Mouse (Mus musculus): ENCODE measurements around the gene Nt5c. TPM values are rescaled to one million over a fixed set of nuclear protein-coding genes. Genes with fewer than 3 reads are reported as not detected.

The Nt5c gene
- total and polyA plus RNA-seq, 2 experiments, result 32.6 to 39.2 TPM

DNA sequence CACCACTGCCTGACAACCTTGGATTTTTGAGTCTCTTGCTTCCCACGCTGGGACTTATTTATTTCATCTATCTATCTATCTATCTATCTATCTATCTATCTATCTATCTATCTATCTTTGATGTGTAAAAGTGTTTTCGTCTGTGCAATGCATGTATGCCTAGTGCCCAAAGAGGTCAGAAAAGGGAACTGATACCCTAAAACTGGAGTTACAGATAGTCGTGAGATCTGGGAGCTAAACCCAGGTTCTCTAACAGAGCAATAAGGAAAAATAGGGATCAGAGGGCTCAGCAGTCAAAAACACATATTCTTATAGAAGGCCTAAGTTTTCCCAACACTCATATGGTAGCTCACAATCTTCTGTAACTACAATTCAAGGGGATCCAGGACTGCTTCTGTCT lies 27.9 kb upstream of the Nt5c start:
- 88% methylated on average over 3 of the region's 3 CpGs for WGBS
- Histone ChIP-seq H3K4me1 (ENCODE audit: control insufficient read depth, insufficient read depth, low read length) (peaks cover 1% of the 10 kb centered on the region; the same call in 1 of the 2 replicates), H3K27ac (replicated peaks; ENCODE audit: insufficient read depth, low read depth, low read length) (no peak overlapping the region), H3K27me3 (ENCODE audit: control insufficient read depth, insufficient read depth, low read length) (no peaks in the 10 kb centered on the region), H3K79me2 (ENCODE audit: control insufficient read depth, insufficient read depth, low read length) (no peaks in the 10 kb centered on the region), H3K36me3 (ENCODE audit: control insufficient read depth, insufficient read depth, low read length) (peaks cover 13% of the 10 kb centered on the region), H3K9ac (ENCODE audit: low read depth, low read length) (no peak overlapping the region), H3K4me3 (ENCODE audit: insufficient read depth, low read depth, low read length) (no peak overlapping the region)
- no peak for DNase-seq (ENCODE audit: extremely low read depth, low read depth, low spot score)
- no peak for TF ChIP-seq CTCF (IDR thresholded peaks at IDR 0.05; ENCODE audit: low read depth, low read length)
- TF ChIP-seq POLR2A (IDR thresholded peaks at IDR 0.05; ENCODE audit: extremely low read depth, insufficient read depth, low read length), result no peak

DNA sequence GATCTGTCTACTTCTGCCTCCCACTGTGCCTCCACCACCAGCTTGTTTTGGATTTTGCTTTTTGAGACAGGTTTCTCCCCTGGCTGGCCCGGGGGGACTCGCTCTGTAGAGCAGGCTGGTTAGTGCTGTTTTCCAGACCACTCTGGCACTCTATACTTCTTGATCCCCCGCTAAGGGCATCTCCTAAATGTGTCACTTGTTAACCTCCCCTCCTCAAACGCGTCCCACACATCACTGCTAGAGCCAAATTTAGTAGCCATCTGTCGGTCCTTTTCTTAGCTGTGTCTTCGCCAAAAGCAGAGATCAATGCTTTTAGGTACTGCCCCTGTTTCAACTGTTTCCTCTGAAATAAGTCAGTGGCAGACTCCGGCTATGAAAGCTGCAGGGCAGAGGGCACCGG lies 27.0 kb upstream of the Nt5c start:
- Histone ChIP-seq H3K9ac (ENCODE audit: low read depth, low read length) (no peak overlapping the region), H3K79me2 (ENCODE audit: control insufficient read depth, insufficient read depth, low read length) (0 out of 2 replicates have a peak, but pooled peaks cover 3% of the 10 kb centered on the region), H3K36me3 (ENCODE audit: control insufficient read depth, insufficient read depth, low read length) (peaks cover 5% of the 10 kb centered on the region), H3K27me3 (ENCODE audit: control insufficient read depth, insufficient read depth, low read length) (no peaks in the 10 kb centered on the region), H3K27ac (replicated peaks; ENCODE audit: insufficient read depth, low read depth, low read length) (no peak overlapping the region), H3K4me3 (ENCODE audit: insufficient read depth, low read depth, low read length) (no peak overlapping the region), H3K4me1 (ENCODE audit: control insufficient read depth, insufficient read depth, low read length) (peaks cover 1% of the 10 kb centered on the region; the same call in 1 of the 2 replicates)
- no peak for DNase-seq (ENCODE audit: extremely low read depth, low read depth, low spot score)
- TF ChIP-seq POLR2A (IDR thresholded peaks at IDR 0.05; ENCODE audit: extremely low read depth, insufficient read depth, low read length), result no peak
- no peak for TF ChIP-seq CTCF (IDR thresholded peaks at IDR 0.05; ENCODE audit: low read depth, low read length)
- WGBS, result 52% methylated on average over 9 of the region's 9 CpGs

DNA sequence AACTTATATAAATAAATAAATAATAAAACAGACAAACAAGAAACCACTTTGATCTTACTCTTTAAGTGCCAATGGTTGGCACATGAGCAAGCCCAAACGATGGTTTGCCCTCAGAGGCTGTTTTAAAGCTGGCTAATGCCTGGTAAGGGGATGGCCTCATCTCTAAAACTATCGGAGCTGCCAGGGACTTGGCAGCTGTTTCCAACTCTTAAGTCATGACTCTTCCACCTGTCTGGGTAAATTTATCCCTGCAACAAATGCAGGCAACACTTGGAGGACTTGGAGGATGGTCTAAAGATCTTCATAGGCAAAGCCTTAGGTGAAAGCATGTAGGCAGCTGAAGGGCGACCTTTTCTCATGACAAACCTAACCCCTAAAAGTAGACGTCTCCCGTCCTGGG lies 25.3 kb upstream of the Nt5c start:
- no peak overlapping the region for H3K4me3 ChIP-seq (ENCODE audit: insufficient read depth, low read depth, low read length)
- no peak overlapping the region for H3K27ac ChIP-seq (replicated peaks; ENCODE audit: insufficient read depth, low read depth, low read length)
- 0 out of 2 replicates have a peak, but pooled peaks cover 3% of the 10 kb centered on the region for H3K79me2 ChIP-seq (ENCODE audit: control insufficient read depth, insufficient read depth, low read length)
- 72% methylated on average over 5 of the region's 5 CpGs for WGBS
- no peak overlapping the region for H3K9ac ChIP-seq (ENCODE audit: low read depth, low read length)
- H3K36me3 ChIP-seq (ENCODE audit: control insufficient read depth, insufficient read depth, low read length), result no peaks in the 10 kb centered on the region
- TF ChIP-seq CTCF (IDR thresholded peaks at IDR 0.05; ENCODE audit: low read depth, low read length), result no peak
- TF ChIP-seq POLR2A (IDR thresholded peaks at IDR 0.05; ENCODE audit: extremely low read depth, insufficient read depth, low read length), result no peak
- H3K4me1 ChIP-seq (ENCODE audit: control insufficient read depth, insufficient read depth, low read length), result peaks cover 4% of the 10 kb centered on the region; the same call in 1 of the 2 replicates
- DNase-seq (ENCODE audit: extremely low read depth, low read depth, low spot score), result no peak
- no peaks in the 10 kb centered on the region for H3K27me3 ChIP-seq (ENCODE audit: control insufficient read depth, insufficient read depth, low read length)

DNA sequence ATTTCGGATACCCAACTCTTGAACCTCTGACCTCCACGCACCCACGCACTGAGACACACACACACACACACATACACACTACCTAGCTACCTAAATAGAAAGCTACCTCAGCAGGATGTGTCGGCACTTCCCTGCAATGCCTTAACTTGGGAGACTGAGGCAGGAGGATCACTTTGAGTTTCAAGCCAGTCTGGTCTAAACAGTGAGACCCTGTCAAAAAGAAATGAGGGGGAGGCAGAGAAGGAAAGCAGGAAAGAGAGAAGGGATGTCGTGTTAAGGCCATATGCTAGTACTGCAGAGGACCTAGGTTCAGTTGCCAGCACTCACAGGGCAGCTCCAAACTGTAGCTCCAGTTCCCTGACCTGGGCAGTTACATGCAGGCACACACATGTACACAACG lies 23.4 kb upstream of the Nt5c start:
- Histone ChIP-seq H3K4me3 (ENCODE audit: insufficient read depth, low read depth, low read length) (no peak overlapping the region), H3K27ac (replicated peaks; ENCODE audit: insufficient read depth, low read depth, low read length) (no peak overlapping the region), H3K36me3 (ENCODE audit: control insufficient read depth, insufficient read depth, low read length) (no peaks in the 10 kb centered on the region), H3K27me3 (ENCODE audit: control insufficient read depth, insufficient read depth, low read length) (no peaks in the 10 kb centered on the region), H3K9ac (ENCODE audit: low read depth, low read length) (no peak overlapping the region), H3K79me2 (ENCODE audit: control insufficient read depth, insufficient read depth, low read length) (0 out of 2 replicates have a peak, but pooled peaks cover 3% of the 10 kb centered on the region), H3K4me1 (ENCODE audit: control insufficient read depth, insufficient read depth, low read length) (peaks cover 5% of the 10 kb centered on the region)
- no peak for DNase-seq (ENCODE audit: extremely low read depth, low read depth, low spot score)
- no peak for TF ChIP-seq CTCF (IDR thresholded peaks at IDR 0.05; ENCODE audit: low read depth, low read length)
- TF ChIP-seq POLR2A (IDR thresholded peaks at IDR 0.05; ENCODE audit: extremely low read depth, insufficient read depth, low read length), result no peak
- WGBS, result 59% methylated on average over 6 of the region's 6 CpGs

DNA sequence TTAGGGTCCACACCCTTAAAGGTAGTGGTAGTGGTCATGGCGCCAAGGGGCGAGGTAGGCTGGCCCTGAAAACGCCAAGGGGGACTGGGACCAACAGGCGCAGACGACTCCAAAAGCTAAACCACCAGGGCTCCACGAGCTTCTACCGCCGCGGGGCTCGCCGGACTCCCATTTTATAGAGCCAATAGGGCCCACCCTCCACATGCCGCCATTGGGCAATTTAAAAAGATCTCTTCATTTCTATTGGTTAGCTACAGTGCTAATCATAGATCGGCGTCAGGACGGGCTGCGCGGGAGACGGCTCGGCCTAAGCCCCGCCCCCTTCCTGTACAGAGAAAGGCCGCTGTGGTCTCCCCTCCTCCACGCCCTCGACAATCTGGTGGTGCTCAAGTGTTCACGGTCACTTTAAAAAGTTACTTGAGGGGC lies 22.6 kb upstream of the Nt5c start, which contains the start of gene Jpt1:
Gene Jpt1 (minus strand): TSS at position 150 of the 426 bp plus-strand sequence.
- TF ChIP-seq CTCF (IDR thresholded peaks at IDR 0.05; ENCODE audit: low read depth, low read length) (no peak), POLR2A (IDR thresholded peaks at IDR 0.05; ENCODE audit: extremely low read depth, insufficient read depth, low read length) (peak; percentile 99)
- Histone ChIP-seq H3K79me2 (ENCODE audit: control insufficient read depth, insufficient read depth, low read length) (0 out of 2 replicates have a peak, but pooled peaks cover 3% of the 10 kb centered on the region), H3K4me3 (ENCODE audit: insufficient read depth, low read depth, low read length) (peak within 1 kb of the TSS; percentile 92), H3K4me1 (ENCODE audit: control insufficient read depth, insufficient read depth, low read length) (peaks cover 10% of the 10 kb centered on the region), H3K27ac (replicated peaks; ENCODE audit: insufficient read depth, low read depth, low read length) (peak within 1 kb of the TSS; percentile 53), H3K27me3 (ENCODE audit: control insufficient read depth, insufficient read depth, low read length) (no peaks in the 10 kb centered on the region), H3K9ac (ENCODE audit: low read depth, low read length) (peak within 1 kb of the TSS; percentile 96), H3K36me3 (ENCODE audit: control insufficient read depth, insufficient read depth, low read length) (no peaks in the 10 kb centered on the region)
- WGBS, result under 1% methylated on average over 24 of the region's 24 CpGs
- peak; percentile 87 for DNase-seq (ENCODE audit: extremely low read depth, low read depth, low spot score)
